Mouse (Mus musculus): ENCODE results near the gene Rsph6a. TPM values are rescaled to one million over a fixed set of nuclear protein-coding genes. Genes with fewer than 3 reads are reported as not detected.

The Rsph6a gene
- polyA plus RNA-seq, 1 experiment from 2014 or later, result not detected

GRCm38 (mm10) chr7:19103741-19104140 lies 49.3 kb downstream of the Rsph6a start:
- Histone ChIP-seq H3K4me1 (ENCODE audit: control insufficient read depth in 2 of 2, insufficient read depth in 2 of 2, low read length in 2 of 2) (peaks cover 0 to 7% of the 10 kb centered on the region in 2 experiments; a peak in 2 of 4 replicates), H3K36me3 (ENCODE audit: control insufficient read depth, insufficient read depth, low read length) (0 out of 2 replicates have a peak, but pooled peaks cover 2% of the 10 kb centered on the region), H3K4me3 (ENCODE audit: control insufficient read depth in 1 of 2, insufficient read depth in 1 of 2, low read depth in 1 of 2, low read length in 2 of 2) (no peak overlapping the region), H3K9ac (ENCODE audit: low read length) (no peak overlapping the region), H3K27me3 (ENCODE audit: control insufficient read depth, insufficient read depth, low read length) (no peaks in the 10 kb centered on the region), H3K4me2 (ENCODE audit: low read length) (no peak overlapping the region), H3K9me3 (ENCODE audit: control insufficient read depth, low read length) (peaks cover 9% of the 10 kb centered on the region; the same call in 1 of the 2 replicates), H3K27ac (replicated peaks in 1 of 2; ENCODE audit: control insufficient read depth in 1 of 2, insufficient read depth in 1 of 2, low read depth in 2 of 2, low read length in 2 of 2) (no peak overlapping the region)
- no peak for ATAC-seq (ENCODE audit: insufficient number of reproducible peaks, insufficient read depth, low FRiP score, low read depth)

GRCm38 (mm10) chr7:19104486-19104885 lies 50.0 kb downstream of the Rsph6a start:
- 59% methylated on average over 2 of the region's 2 CpGs for WGBS
- ATAC-seq (ENCODE audit: insufficient number of reproducible peaks, insufficient read depth, low FRiP score, low read depth), result no peak
- H3K9ac ChIP-seq (ENCODE audit: low read length), result no peak overlapping the region

GRCm38 (mm10) chr7:19107436-19107835 lies 52.9 kb downstream of the Rsph6a start:
- WGBS, result 33% methylated on average over 3 of the region's 3 CpGs
- H3K9ac ChIP-seq (ENCODE audit: low read length), result no peak overlapping the region

More at GRCm38 (mm10) chr7:19104486-19104885, 50.0 kb downstream of the Rsph6a start:
- Histone ChIP-seq H3K4me1 (ENCODE audit: control insufficient read depth in 2 of 2, insufficient read depth in 2 of 2, low read length in 2 of 2) (peaks cover 0 to 7% of the 10 kb centered on the region in 2 experiments; a peak in 2 of 4 replicates), H3K27me3 (ENCODE audit: control insufficient read depth, insufficient read depth, low read length) (no peaks in the 10 kb centered on the region), H3K4me2 (ENCODE audit: low read length) (no peak overlapping the region), H3K27ac (replicated peaks in 1 of 2; ENCODE audit: control insufficient read depth in 1 of 2, insufficient read depth in 1 of 2, low read depth in 2 of 2, low read length in 2 of 2) (no peak overlapping the region), H3K4me3 (ENCODE audit: control insufficient read depth in 1 of 2, insufficient read depth in 1 of 2, low read depth in 1 of 2, low read length in 2 of 2) (no peak overlapping the region), H3K9me3 (ENCODE audit: control insufficient read depth, low read length) (peaks cover 9% of the 10 kb centered on the region; the same call in 1 of the 2 replicates), H3K36me3 (ENCODE audit: control insufficient read depth, insufficient read depth, low read length) (no peaks in the 10 kb centered on the region)

GRCm38 (mm10) chr7:19109565-19109964 lies 55.1 kb downstream of the Rsph6a start:
- Histone ChIP-seq H3K4me2 (ENCODE audit: low read length) (no peak overlapping the region), H3K9ac (ENCODE audit: low read length) (no peak overlapping the region), H3K36me3 (ENCODE audit: control insufficient read depth, insufficient read depth, low read length) (no peaks in the 10 kb centered on the region), H3K9me3 (ENCODE audit: control insufficient read depth, low read length) (no peaks in the 10 kb centered on the region), H3K27me3 (ENCODE audit: control insufficient read depth, insufficient read depth, low read length) (no peaks in the 10 kb centered on the region), H3K27ac (replicated peaks in 1 of 2; ENCODE audit: control insufficient read depth in 1 of 2, insufficient read depth in 1 of 2, low read depth in 2 of 2, low read length in 2 of 2) (no peak overlapping the region), H3K4me1 (ENCODE audit: control insufficient read depth in 2 of 2, insufficient read depth in 2 of 2, low read length in 2 of 2) (peaks cover 0 to 7% of the 10 kb centered on the region in 2 experiments; a peak in 2 of 4 replicates), H3K4me3 (ENCODE audit: control insufficient read depth in 1 of 2, insufficient read depth in 1 of 2, low read depth in 1 of 2, low read length in 2 of 2) (no peak overlapping the region)
- WGBS, result 66% methylated on average over 1 of the region's 1 CpGs
- ATAC-seq (ENCODE audit: insufficient number of reproducible peaks, insufficient read depth, low FRiP score, low read depth), result no peak

More at GRCm38 (mm10) chr7:19107436-19107835, 52.9 kb downstream of the Rsph6a start:
- H3K9me3 ChIP-seq (ENCODE audit: control insufficient read depth, low read length), result peaks cover 9% of the 10 kb centered on the region; the same call in 1 of the 2 replicates
- no peaks in the 10 kb centered on the region for H3K36me3 ChIP-seq (ENCODE audit: control insufficient read depth, insufficient read depth, low read length)
- H3K4me1 ChIP-seq (ENCODE audit: control insufficient read depth in 2 of 2, insufficient read depth in 2 of 2, low read length in 2 of 2), result peaks cover 0 to 7% of the 10 kb centered on the region in 2 experiments; a peak in 2 of 4 replicates
- H3K4me2 ChIP-seq (ENCODE audit: low read length), result no peak overlapping the region
- no peak overlapping the region for H3K27ac ChIP-seq (replicated peaks in 1 of 2; ENCODE audit: control insufficient read depth in 1 of 2, insufficient read depth in 1 of 2, low read depth in 2 of 2, low read length in 2 of 2)
- ATAC-seq (ENCODE audit: insufficient number of reproducible peaks, insufficient read depth, low FRiP score, low read depth), result no peak
- H3K4me3 ChIP-seq (ENCODE audit: control insufficient read depth in 1 of 2, insufficient read depth in 1 of 2, low read depth in 1 of 2, low read length in 2 of 2), result no peak overlapping the region
- no peaks in the 10 kb centered on the region for H3K27me3 ChIP-seq (ENCODE audit: control insufficient read depth, insufficient read depth, low read length)

- Histone ChIP-seq H3K9ac (ENCODE audit: low read length) (no peak within 1 kb of the TSS), H3K9me3 (ENCODE audit: control insufficient read depth, low read length) (peaks cover 8% of the 10 kb centered on the region; the same call in 1 of the 2 replicates), H3K27ac (replicated peaks in 1 of 2; ENCODE audit: control insufficient read depth in 1 of 2, insufficient read depth in 1 of 2, low read depth in 2 of 2, low read length in 2 of 2) (no peak within 1 kb of the TSS), H3K36me3 (ENCODE audit: control insufficient read depth, insufficient read depth, low read length) (no peaks in the 10 kb centered on the region), H3K4me3 (ENCODE audit: control insufficient read depth in 1 of 2, insufficient read depth in 1 of 2, low read depth in 1 of 2, low read length in 2 of 2) (peak within 1 kb of the TSS; percentile 15 to 23), H3K4me2 (ENCODE audit: low read length) (peak within 1 kb of the TSS; percentile 58), H3K4me1 (ENCODE audit: control insufficient read depth in 2 of 2, insufficient read depth in 2 of 2, low read length in 2 of 2) (peaks cover 8 to 18% of the 10 kb centered on the region in 2 experiments; a peak in 3 of 4 replicates), H3K27me3 (ENCODE audit: control insufficient read depth, insufficient read depth, low read length) (no peaks in the 10 kb centered on the region)
- 21% methylated on average over 63 of the region's 64 CpGs for WGBS
- ATAC-seq (ENCODE audit: insufficient number of reproducible peaks, insufficient read depth, low FRiP score, low read depth), result 0 out of 2 replicates have a peak, but pooled peaks have one; percentile 10
Observed at GRCm38 (mm10) chr7:19118028-19118771, 63.7 kb downstream of the Rsph6a start, which contains the start of gene Gm4969. TSS of gene Gm4969 (minus strand) at chr7:19118368.

GRCm38 (mm10) chr7:19119083-19119482 lies 64.6 kb downstream of the Rsph6a start:
- no peak overlapping the region for H3K4me2 ChIP-seq (ENCODE audit: low read length)
- H3K4me1 ChIP-seq (ENCODE audit: control insufficient read depth in 2 of 2, insufficient read depth in 2 of 2, low read length in 2 of 2), result peaks cover 8 to 18% of the 10 kb centered on the region in 2 experiments; a peak in 3 of 4 replicates
- WGBS, result 92% methylated on average over 8 of the region's 8 CpGs
- ATAC-seq (ENCODE audit: insufficient number of reproducible peaks, insufficient read depth, low FRiP score, low read depth), result no peak
- peaks cover 8% of the 10 kb centered on the region; the same call in 1 of the 2 replicates for H3K9me3 ChIP-seq (ENCODE audit: control insufficient read depth, low read length)
- H3K4me3 ChIP-seq (ENCODE audit: control insufficient read depth in 1 of 2, insufficient read depth in 1 of 2, low read depth in 1 of 2, low read length in 2 of 2), result 0 out of 4 replicates have a peak overlapping the region, but pooled peaks of 1 of the 2 experiments have one; percentile 75
- no peaks in the 10 kb centered on the region for H3K27me3 ChIP-seq (ENCODE audit: control insufficient read depth, insufficient read depth, low read length)
- no peaks in the 10 kb centered on the region for H3K36me3 ChIP-seq (ENCODE audit: control insufficient read depth, insufficient read depth, low read length)
- no peak overlapping the region for H3K9ac ChIP-seq (ENCODE audit: low read length)
- no peak overlapping the region for H3K27ac ChIP-seq (replicated peaks in 1 of 2; ENCODE audit: control insufficient read depth in 1 of 2, insufficient read depth in 1 of 2, low read depth in 2 of 2, low read length in 2 of 2)

- ATAC-seq (ENCODE audit: insufficient number of reproducible peaks, insufficient read depth, low FRiP score, low read depth), result peak; percentile 93
- WGBS, result 2% methylated on average over 34 of the region's 34 CpGs
- H3K27ac ChIP-seq (replicated peaks in 1 of 2; ENCODE audit: control insufficient read depth in 1 of 2, insufficient read depth in 1 of 2, low read depth in 2 of 2, low read length in 2 of 2), result peak within 1 kb of the TSS in 1 of 2 experiments; percentile 21; a peak in 2 of 4 replicates
- H3K4me2 ChIP-seq (ENCODE audit: low read length), result peak within 1 kb of the TSS; percentile 90
- H3K9ac ChIP-seq (ENCODE audit: low read length), result peak within 1 kb of the TSS; percentile 86
- H3K36me3 ChIP-seq (ENCODE audit: control insufficient read depth, insufficient read depth, low read length), result no peaks in the 10 kb centered on the region
- H3K27me3 ChIP-seq (ENCODE audit: control insufficient read depth, insufficient read depth, low read length), result no peaks in the 10 kb centered on the region
- peaks cover 8 to 18% of the 10 kb centered on the region in 2 experiments; a peak in 3 of 4 replicates for H3K4me1 ChIP-seq (ENCODE audit: control insufficient read depth in 2 of 2, insufficient read depth in 2 of 2, low read length in 2 of 2)
- peaks cover 8% of the 10 kb centered on the region; the same call in 1 of the 2 replicates for H3K9me3 ChIP-seq (ENCODE audit: control insufficient read depth, low read length)
- H3K4me3 ChIP-seq (ENCODE audit: control insufficient read depth in 1 of 2, insufficient read depth in 1 of 2, low read depth in 1 of 2, low read length in 2 of 2), result peak within 1 kb of the TSS; percentile 75 to 84
Observed at GRCm38 (mm10) chr7:19119631-19120429, 65.3 kb downstream of the Rsph6a start, which contains the start of gene Fbxo46. TSS of gene Fbxo46 (plus strand) at chr7:19119859.
